Mouse (Mus musculus) thymus, adult 2 months (tissue): Measurements from ENCODE around the gene Slc4a5.

Experiments
- CTCF ChIP-seq: fragments of 200-500 bp; IDR thresholded peaks from 2 replicates; pipeline ENCODE4 v1.5.1; 2012; ENCODE audit warnings: mild to moderate bottlenecking, control low read depth, low read length, moderate library complexity, borderline replicate concordance; ENCODE audit not compliant: control insufficient read depth, poor library complexity, insufficient read depth; ENCODE audit errors: extremely low read depth
- POLR2A ChIP-seq: fragments of 200-500 bp; IDR thresholded peaks from 2 replicates; pipeline ENCODE4 v1.6.1; 2012; ENCODE audit warnings: mild to moderate bottlenecking, low read length, control low read depth, moderate library complexity; ENCODE audit not compliant: control insufficient read depth, poor library complexity, insufficient read depth; ENCODE audit errors: extremely low read depth

DNA sequence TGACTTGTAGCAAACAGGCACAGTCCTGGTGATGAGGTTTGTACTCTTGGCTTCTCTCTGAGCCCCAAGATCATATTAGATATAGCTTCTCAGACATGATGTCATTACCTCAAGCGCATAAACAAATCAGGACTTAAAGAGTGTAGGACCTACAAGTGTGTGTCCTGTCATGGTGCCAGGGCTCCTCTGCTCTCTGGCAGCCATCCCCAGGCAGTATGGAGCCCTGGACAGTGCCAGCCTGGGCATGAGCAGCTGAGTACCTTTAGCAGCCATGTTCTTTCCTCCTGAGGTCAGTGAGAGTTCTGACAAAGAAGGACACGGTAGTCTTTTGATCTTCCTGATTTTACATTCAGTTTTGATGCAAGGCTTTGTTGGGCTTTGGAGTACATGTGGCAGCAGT is 123.3 kb downstream of the Slc4a5 start:
- TF ChIP-seq CTCF, result no peak
- TF ChIP-seq POLR2A, result no peak
